Mouse (Mus musculus) colon, adult 2 months (tissue): ENCODE measurements around the gene Itpr1. TPM values are rescaled to one million over a fixed set of nuclear protein-coding genes. Genes with fewer than 3 reads are reported as not detected.

Source experiments
- polyA plus RNA-seq: library from polyadenylated mRNA; depleted of rRNA; stranded (reverse); fragments of >200 nt; gene quantifications from 2 replicates; pipeline ENCODE4 v1.2.3, GENCODE M21; 2012; rRNA removed

Gene Itpr1
- 7.9 and 9.1 TPM in 2 replicates for polyA plus RNA-seq

GRCm38 (mm10) chr6:108212881-108213295 is at the start of gene Itpr1:
TSS of gene Itpr1 (plus strand) at chr6:108213096.

GRCm38 (mm10) chr6:108184847-108185684 is 27.8 kb upstream of the Itpr1 start, which contains the start of gene Sumf1:
TSS of gene Sumf1 (minus strand) at chr6:108185582.

Other genes with a start within 250 kb of the Itpr1 start
- gene Setmar, start 148.1 kb upstream of the Itpr1 start, polyA plus RNA-seq = 1.1 and 1.2 TPM in 2 replicates
- 40.7 and 46.3 TPM in 2 replicates for gene Sumf1, start 27.5 kb upstream of the Itpr1 start, polyA plus RNA-seq